Mouse (Mus musculus) c-Kit-positive CD71-negative TER-119-negative erythroid progenitor cells, embryonic 14.5 days (primary cell): ENCODE measurements around the gene Efs.
A peak's percentile ranks its signal among the peaks of the same experiment; 100 is the strongest.
"Not testable (repeated sequence)": the region's sequence is repeated elsewhere in the genome, so short reads cannot be mapped to it uniquely, and the experiment has no call there.

Experiments
- DNase-seq: peaks from one replicate; pipeline ENCODE4 v3.0.0-alpha.2; 2013; ENCODE audit warnings: low read depth

Gene Efs

GRCm38 (mm10) chr14:54947008-54947407 is 21.1 kb upstream of the Efs start:
- not testable (repeated sequence) for DNase-seq

GRCm38 (mm10) chr14:54945975-54946704 is 20.2 kb upstream of the Efs start:
- DNase-seq: no peak

- DNase-seq: no peak
These were observed 19.0 kb upstream of the Efs start for GRCm38 (mm10) chr14:54944939-54945338.

GRCm38 (mm10) chr14:54943971-54944370 is 18.0 kb upstream of the Efs start:
- no peak for DNase-seq

- DNase-seq: no peak
These were observed 16.6 kb upstream of the Efs start for GRCm38 (mm10) chr14:54942479-54942878.

- DNase-seq: no peak
These were observed 15.4 kb upstream of the Efs start for GRCm38 (mm10) chr14:54941024-54941978.

GRCm38 (mm10) chr14:54940176-54940530 is 14.2 kb upstream of the Efs start:
- DNase-seq: no peak

- DNase-seq: peak; percentile 50
These were observed 13.7 kb upstream of the Efs start for GRCm38 (mm10) chr14:54939434-54940175.

GRCm38 (mm10) chr14:54938431-54939219 is 12.7 kb upstream of the Efs start:
- DNase-seq: no peak

- no peak for DNase-seq
These were observed 11.6 kb upstream of the Efs start for GRCm38 (mm10) chr14:54937361-54938182.

GRCm38 (mm10) chr14:54936831-54937160 is 10.9 kb upstream of the Efs start:
- no peak for DNase-seq

GRCm38 (mm10) chr14:54935904-54936830 is 10.2 kb upstream of the Efs start, which contains the start of gene Cmtm5:
Gene Cmtm5, plus strand, starts transcription at chr14:54936261.
- no peak for DNase-seq

GRCm38 (mm10) chr14:54932645-54933150 is 6.8 kb upstream of the Efs start, which contains the start of gene Il25:
Gene Il25, plus strand, starts transcription at chr14:54932695.
- no peak for DNase-seq

GRCm38 (mm10) chr14:54930431-54930830 is 4.5 kb upstream of the Efs start:
- DNase-seq: no peak

- no peak for DNase-seq
These were observed 3.9 kb upstream of the Efs start for GRCm38 (mm10) chr14:54929801-54930200.

GRCm38 (mm10) chr14:54927296-54927695 is 1.4 kb upstream of the Efs start:
- no peak for DNase-seq

GRCm38 (mm10) chr14:54926401-54927158 is 654 bp upstream of the Efs start:
- DNase-seq: no peak

GRCm38 (mm10) chr14:54924641-54925348 is 1.1 kb downstream of the Efs start:
- no peak for DNase-seq
